Comparison of ENCODE assay signal across 18 mouse cellular contexts in genomic region chr2:170475164-170475563, GRCm38 (mm10). TPM values are rescaled to one million over a fixed set of nuclear protein-coding genes. Genes with fewer than 3 reads are reported as not detected.
"Had no signal": no experiment of that assay in that cellular context is flagged by ENCODE, and none has a peak within 500 bp of the region (broad histone marks: within the 10 kb centered on the region; RNA-seq: fewer than 3 reads in every experiment).

No protein-coding gene starts in this region.

- H3K4me2 ChIP-seq: liver, embryonic 11.5 days; liver, embryonic 15.5 days; midbrain, embryonic 13.5 days had no signal

- H3K9me3 ChIP-seq: limb, embryonic 10.5 days; liver, embryonic 15.5 days; midbrain, embryonic 13.5 days had no signal

- H3K9ac ChIP-seq: liver, embryonic 15.5 days; midbrain, embryonic 13.5 days had no signal

- H3K4me1 ChIP-seq: liver, embryonic 15.5 days; midbrain, embryonic 13.5 days had no signal

- H3K36me3 ChIP-seq: limb, embryonic 10.5 days; liver, embryonic 15.5 days; midbrain, embryonic 13.5 days had no signal

- H3K27me3 ChIP-seq: liver, embryonic 15.5 days had no signal

- ATAC-seq: intestine, embryonic 16.5 days; lung, postnatal 0 days; midbrain, embryonic 13.5 days had no signal

- DNase-seq: lung, adult 2 months; lung, postnatal 36 days; right cerebral cortex, postnatal 14 days; thymus, postnatal 36 days had no signal

- H3K27ac ChIP-seq: left cerebral cortex, adult 2 months; limb, embryonic 10.5 days; liver, embryonic 15.5 days; midbrain, embryonic 13.5 days had no signal

- H3K4me3 ChIP-seq: left cerebral cortex, adult 2 months; limb, embryonic 10.5 days; liver, embryonic 15.5 days; midbrain, embryonic 13.5 days had no signal

RNA-seq across cellular contexts. Expression of gene Cyp24a1, which starts 21.8 kb away (rescaled TPM):
- total RNA-seq: layer of hippocampus, adult 18-20 months; layer of hippocampus, postnatal 10 days; left cerebral cortex, adult 2 months; left cerebral cortex, postnatal 14 days; megakaryocyte progenitor cell, adult 5-6 weeks; midbrain, postnatal 0 days had no signal
- polyA plus RNA-seq: intestine, embryonic 16.5 days; limb, embryonic 10.5 days; liver, embryonic 11.5 days; liver, embryonic 15.5 days; lung, adult 2 months; lung, postnatal 0 days; spleen, adult 2 months; stomach, embryonic 16.5 days had no signal
